Mouse (Mus musculus) frontal cortex, postnatal 25 days (tissue): ENCODE measurements around the gene Myo1a.
A peak's percentile ranks its signal among the peaks of the same experiment; 100 is the strongest.

Experiments
- DNase-seq, 2 experiments: peaks; one replicate each; pipeline ENCODE4 v3.0.0; 2022; ENCODE audit warnings: low spot score in 2 of 2

The Myo1a gene

DNA sequence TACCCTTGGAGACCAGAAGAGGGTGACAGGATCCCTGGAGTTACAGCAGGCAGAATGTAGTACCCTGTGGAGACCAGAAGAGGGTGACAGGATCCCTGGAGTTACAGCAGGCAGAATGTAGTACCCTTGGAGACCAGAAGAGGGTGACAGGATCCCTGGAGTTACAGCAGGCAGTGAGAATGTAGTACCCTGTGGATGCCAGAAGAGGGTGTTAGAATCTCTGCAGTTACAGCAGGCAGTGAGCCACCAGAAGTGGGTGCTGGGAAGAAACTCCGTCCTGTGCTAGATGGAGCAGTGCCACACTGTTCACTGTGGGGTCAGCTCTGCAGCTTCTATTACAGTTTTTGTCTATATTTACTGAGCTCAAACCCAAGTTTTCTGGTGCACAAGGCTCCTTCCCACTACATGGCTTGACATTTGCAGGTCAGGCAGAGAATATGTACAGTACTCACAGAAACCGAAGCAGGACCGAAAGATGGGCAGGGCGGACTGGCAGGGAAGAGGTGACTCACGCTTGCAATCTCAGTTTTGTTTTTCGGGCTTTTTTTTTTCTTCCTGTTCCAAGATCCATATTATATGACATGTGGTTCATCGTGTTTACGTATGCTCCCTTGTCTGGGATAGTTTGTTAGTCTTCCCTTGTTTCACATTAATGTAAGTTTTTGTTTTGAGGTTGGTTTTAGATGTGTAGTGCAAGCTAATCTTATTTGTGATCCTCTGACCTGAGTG, 30.0 kb upstream of the Myo1a start:
- DNase-seq = peak; percentile 59 to 90

DNA sequence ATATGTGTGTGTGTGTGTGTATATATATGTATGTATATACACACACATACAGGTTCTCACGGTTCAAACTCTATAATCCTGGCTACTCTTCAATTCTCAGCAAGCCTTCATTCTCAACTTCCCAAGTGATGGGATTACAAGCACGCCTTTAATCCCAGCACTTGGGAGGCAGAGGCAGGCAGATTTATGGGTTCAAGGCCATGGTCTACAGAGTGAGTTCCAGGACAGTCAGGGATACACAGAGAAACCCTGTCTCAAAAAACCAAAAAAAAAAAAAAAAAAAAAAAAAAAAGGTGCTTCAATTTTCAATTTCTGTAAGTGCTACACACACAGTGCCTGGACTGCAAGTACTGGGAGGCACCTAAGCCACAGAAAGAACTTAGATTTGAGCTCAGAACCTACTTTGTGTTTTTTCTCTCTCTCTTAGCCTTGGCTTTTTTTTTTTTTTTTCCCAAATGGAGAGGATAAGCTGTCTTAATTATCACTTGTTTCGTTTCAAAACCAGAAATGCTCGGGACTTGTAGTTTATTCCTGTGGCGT, 29.0 kb upstream of the Myo1a start:
- DNase-seq = no peak

- DNase-seq = peak; percentile 59 to 78
These were observed 28.1 kb upstream of the Myo1a start for GRCm38 (mm10) chr10:127676691-127677548.

DNA sequence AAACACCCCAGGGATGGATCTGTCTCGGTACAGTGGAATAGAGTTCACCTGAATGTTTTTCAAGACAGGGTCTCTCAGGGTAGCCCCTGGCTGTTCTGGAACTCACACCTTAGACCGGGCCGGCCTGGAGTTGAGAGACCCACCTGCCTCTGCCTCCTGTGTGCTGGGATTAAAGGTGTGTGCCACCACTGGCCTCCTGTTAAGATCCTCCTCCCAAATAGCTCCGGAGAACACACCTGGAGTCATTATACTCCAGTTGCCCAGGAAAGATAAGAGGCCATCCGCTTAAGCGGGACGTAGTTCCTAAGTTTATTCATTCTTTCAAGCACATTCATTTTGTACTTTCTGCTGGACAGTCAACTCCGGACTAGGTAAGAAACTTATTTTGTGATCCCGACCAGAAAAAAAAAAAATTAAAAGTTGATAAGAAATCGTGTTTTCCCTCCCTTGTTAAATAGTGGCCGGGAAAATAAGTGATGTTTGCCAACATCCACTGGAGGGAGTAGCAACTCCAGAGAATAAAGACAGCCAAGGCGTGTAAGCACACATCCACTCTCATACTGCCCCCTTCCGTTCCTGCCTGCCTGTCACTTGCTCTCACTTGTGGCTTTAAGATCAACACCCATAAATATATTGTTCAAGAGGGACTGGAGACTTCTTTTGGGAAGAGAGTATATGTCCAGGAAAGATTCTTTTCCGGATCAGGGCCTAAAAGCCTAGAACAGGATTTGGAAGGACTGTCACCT, 27.2 kb upstream of the Myo1a start:
- DNase-seq = no peak

DNA sequence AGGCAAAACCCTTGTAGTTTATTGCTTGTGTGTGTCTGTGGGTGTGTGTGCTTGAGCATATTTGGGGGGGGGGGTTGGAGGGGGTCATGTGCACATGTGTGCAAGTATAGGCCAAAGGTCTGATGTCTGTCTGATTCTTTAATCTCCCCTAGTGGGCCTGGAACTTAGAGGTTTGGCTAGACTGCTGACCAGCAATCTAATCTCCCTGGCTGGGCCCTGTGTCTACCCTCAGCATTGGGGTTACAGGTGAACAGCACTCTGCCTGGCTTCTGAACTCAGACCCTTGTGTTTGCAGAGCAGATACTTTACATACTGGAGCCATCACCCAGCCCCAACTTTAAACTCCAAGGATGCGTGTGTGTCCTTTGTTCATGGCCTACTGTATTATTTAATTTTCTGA, 25.8 kb upstream of the Myo1a start:
- no peak for DNase-seq

DNA sequence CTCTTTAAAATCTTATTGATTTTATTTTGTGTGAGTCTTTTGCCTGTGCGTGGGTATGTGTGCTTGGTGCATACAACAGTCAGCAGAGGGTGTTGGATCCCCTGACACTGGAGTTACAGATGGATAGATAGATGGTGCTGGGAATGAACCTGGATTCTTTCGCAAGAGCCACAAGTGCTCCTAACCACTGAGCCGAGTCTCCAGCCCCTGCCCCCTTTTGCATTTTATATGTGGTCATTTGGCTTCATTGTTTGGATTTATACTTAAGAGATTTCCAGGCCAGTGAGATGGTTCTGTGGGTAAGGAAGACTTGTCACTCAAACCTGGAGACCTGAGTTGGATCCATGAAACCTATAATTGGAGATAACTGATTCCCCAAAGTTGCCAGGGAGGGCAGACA, 25.1 kb upstream of the Myo1a start:
- DNase-seq = no peak

DNA sequence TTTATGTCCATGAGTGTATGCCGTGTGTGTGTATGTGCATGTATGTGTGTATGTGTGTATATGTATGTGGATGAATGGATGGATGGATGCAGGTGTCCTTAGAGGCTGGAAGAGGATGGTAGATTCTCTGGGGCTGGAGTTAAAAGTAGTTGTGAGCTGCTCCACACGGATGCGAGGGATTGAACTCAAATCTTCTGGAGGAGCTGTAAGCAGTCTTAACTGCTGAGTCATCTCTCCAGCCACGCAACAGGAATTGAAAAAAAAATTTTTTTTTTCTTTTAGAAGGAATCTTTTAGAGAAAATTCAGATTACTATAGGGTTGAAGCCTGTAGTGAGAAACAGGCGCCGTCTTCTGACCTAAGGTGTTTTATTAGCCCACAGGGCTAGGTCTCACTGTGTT, 22.1 kb upstream of the Myo1a start:
- no peak for DNase-seq

GRCm38 (mm10) chr10:127691053-127691452, 13.9 kb upstream of the Myo1a start:
- no peak for DNase-seq

- DNase-seq = no peak
These were observed 10.3 kb upstream of the Myo1a start for GRCm38 (mm10) chr10:127694636-127695035.

GRCm38 (mm10) chr10:127695775-127696174, 9.2 kb upstream of the Myo1a start:
- no peak for DNase-seq

DNA sequence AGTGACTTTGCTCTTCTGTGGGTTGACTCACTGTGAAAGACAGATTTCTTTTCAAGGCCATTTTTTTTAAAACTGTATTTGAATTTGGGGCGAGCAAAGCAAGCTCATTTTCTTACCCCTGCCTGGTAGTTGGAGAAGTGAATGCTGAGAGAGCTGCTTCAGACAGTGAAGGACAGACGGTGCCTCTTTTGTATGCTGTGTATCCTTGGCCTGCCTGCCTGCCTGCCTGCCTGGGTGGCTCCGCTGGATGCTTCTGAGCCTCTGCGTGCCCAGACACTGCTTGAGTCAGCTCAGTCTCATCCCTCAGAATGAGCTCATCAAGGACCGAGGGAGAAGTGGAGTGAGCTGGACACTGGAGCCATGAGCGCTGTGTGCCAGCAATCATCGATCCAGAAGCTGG, 6.0 kb upstream of the Myo1a start:
- DNase-seq = no peak

DNA sequence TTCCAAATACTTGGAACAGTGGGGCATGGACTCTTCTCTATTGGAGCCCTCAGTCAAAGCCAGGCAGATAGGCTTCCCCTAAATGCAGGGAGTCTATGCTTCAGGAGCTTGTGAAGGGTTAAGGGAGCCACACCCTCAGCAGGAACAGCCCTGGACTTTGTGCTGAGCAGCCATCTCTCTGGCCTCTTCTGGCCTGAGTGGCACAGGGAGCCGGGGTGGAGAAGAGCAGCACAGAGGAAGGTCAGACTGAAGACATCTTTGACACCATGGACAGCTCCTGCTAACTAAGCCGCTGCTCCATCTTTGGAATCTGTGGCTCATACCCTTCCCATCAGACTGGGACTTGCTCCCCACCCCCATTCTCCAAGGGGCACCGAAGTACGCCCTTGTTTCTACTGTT, 1.7 kb upstream of the Myo1a start:
- no peak for DNase-seq

- no peak for DNase-seq
These were observed 677 bp upstream of the Myo1a start for GRCm38 (mm10) chr10:127704293-127704692.

DNA sequence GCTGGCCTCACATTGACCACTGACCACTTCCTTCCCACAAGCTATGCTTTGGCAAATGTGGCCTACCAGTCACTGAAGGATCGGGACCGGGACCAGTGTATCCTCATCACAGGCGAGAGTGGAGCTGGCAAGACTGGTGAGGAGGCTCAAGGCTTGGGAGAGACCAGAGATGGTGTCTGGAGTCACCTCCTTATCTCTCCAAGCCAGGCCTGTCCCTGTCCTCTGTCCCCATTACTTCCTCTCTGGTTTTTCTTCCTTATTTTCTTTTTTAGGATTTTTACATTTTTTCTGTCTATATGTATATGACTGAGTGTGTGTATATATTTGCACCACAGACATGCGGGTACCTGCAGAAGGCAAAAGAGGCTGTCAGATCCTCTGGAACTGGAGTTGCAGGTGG, 813 bp downstream of the Myo1a start:
- DNase-seq = no peak

GRCm38 (mm10) chr10:127707721-127708120, 2.8 kb downstream of the Myo1a start:
- DNase-seq = no peak

DNA sequence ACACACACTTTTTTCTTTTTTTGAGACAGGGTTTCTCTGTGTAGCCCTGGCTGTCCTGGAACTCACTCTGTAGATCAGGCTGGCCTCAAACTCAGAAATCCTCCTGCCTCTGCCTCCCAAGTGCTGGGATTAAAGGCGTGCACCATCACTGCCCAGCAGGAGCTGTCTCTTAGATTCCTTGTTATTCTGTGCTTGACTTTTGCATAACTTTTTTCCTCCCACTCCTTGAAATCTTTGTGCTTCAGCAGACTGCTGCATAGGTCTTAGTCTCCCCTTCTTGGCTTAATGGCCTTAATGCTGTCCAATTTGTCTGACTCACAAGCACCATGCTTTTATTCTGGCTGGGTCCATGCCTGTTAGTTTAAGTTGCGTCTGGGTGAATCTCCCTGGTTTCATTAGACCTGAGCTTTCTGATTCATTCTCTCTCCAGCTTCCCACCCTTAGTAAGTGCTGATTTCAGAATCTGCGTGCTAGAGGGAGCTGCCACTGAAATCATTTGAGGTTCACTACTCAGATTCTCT, 3.9 kb downstream of the Myo1a start:
- no peak for DNase-seq

DNA sequence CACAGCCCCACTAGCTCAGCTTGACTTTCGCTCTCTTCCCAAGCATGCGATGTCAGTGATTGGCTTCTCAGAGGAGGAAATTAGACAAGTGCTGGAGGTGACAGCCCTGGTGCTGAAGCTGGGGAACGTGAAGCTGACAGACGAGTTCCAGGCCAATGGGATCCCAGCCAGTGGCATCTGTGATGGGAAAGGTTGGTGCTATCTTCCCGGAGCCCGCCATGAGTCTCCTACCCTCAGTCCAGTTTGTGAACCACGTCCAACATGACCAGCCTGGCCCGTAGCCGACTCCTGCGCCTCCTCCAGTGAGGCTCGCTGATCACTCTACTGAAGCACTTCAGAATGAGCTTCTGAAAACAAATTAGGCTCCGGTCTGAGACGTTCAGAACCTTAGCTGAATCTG, 5.4 kb downstream of the Myo1a start:
- no peak for DNase-seq

GRCm38 (mm10) chr10:127712736-127713135, 7.8 kb downstream of the Myo1a start:
- DNase-seq = no peak

GRCm38 (mm10) chr10:127721671-127722418, 16.9 kb downstream of the Myo1a start:
- DNase-seq = no peak

DNA sequence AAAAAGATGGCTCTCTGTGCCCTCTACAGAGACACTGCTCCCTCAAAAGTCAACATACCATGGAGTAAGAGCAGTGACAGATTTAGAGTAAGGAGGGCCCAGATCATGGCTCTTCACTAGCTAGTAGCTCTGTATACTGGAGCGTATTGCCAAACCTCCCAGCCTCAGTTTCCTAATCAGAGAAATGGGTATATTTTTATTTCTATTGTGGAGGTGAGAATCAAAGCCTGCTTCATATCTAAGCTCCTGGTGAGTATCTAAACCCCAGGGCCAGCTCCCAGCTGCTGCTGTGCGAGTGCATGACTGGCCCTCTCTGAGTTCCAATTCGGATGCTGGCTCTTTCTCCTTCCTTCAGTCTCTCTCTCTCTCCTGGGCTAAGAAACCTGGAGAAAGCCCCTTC, 19.2 kb downstream of the Myo1a start, which contains the start of gene Tac2:
Tac2 (plus strand) TSS at position 301 of the 400 bp plus-strand sequence.
- no peak for DNase-seq

GRCm38 (mm10) chr10:127725136-127725535, 20.2 kb downstream of the Myo1a start:
- no peak for DNase-seq
